Mouse (Mus musculus) urinary bladder, adult 18-20 months (tissue): ENCODE results near the gene Tmod1.

Experiments used
- DNase-seq, 2 experiments: peaks; one replicate each; pipeline ENCODE4 v3.0.0; 2022; ENCODE audit warnings: low spot score in 2 of 2, mixed read lengths in 2 of 2

The Tmod1 gene

GRCm38 (mm10) chr4:46038892-46039751 lies at the start of gene Tmod1:
TSS of gene Tmod1 (plus strand) at chr4:46038935.
- peak in 1 of 2 experiments; percentile 50 for DNase-seq

GRCm38 (mm10) chr4:45990427-45991135 lies 48.2 kb upstream of the Tmod1 start:
- no peak for DNase-seq

- DNase-seq = no peak
These were observed 40.2 kb upstream of the Tmod1 start for GRCm38 (mm10) chr4:45998536-45998935.

- DNase-seq = no peak
These were observed 30.5 kb upstream of the Tmod1 start for GRCm38 (mm10) chr4:46008142-46008793.

GRCm38 (mm10) chr4:46011698-46012097 lies 27.0 kb upstream of the Tmod1 start:
- no peak for DNase-seq

- no peak for DNase-seq
These were observed 23.1 kb upstream of the Tmod1 start for GRCm38 (mm10) chr4:46015605-46016004.

GRCm38 (mm10) chr4:46023021-46023481 lies 15.7 kb upstream of the Tmod1 start:
- DNase-seq = no peak

GRCm38 (mm10) chr4:46025893-46026292 lies 12.8 kb upstream of the Tmod1 start:
- no peak for DNase-seq

- no peak for DNase-seq
These were observed 10.5 kb upstream of the Tmod1 start for GRCm38 (mm10) chr4:46028224-46028623.

- no peak for DNase-seq
These were observed 10.0 kb upstream of the Tmod1 start for GRCm38 (mm10) chr4:46028781-46029180.

- no peak for DNase-seq
These were observed 9.2 kb upstream of the Tmod1 start for GRCm38 (mm10) chr4:46029552-46029951.

GRCm38 (mm10) chr4:46032448-46032847 lies 6.3 kb upstream of the Tmod1 start:
- no peak for DNase-seq

GRCm38 (mm10) chr4:46033197-46033596 lies 5.5 kb upstream of the Tmod1 start:
- DNase-seq = no peak

- no peak for DNase-seq
These were observed 194 bp upstream of the Tmod1 start for GRCm38 (mm10) chr4:46038591-46038891.

- no peak for DNase-seq
These were observed 1.2 kb downstream of the Tmod1 start for GRCm38 (mm10) chr4:46039899-46040298.

GRCm38 (mm10) chr4:46040594-46041192 lies 2.0 kb downstream of the Tmod1 start:
- no peak for DNase-seq

GRCm38 (mm10) chr4:46041761-46042504 lies 3.2 kb downstream of the Tmod1 start:
- DNase-seq = no peak

GRCm38 (mm10) chr4:46042505-46042850 lies 3.7 kb downstream of the Tmod1 start:
- no peak for DNase-seq

- DNase-seq = no peak
These were observed 4.6 kb downstream of the Tmod1 start for GRCm38 (mm10) chr4:46043361-46043760.

- DNase-seq = no peak
These were observed 9.2 kb downstream of the Tmod1 start for GRCm38 (mm10) chr4:46047971-46048370.

- no peak for DNase-seq
These were observed 9.7 kb downstream of the Tmod1 start for GRCm38 (mm10) chr4:46048418-46048817.
